Mouse (Mus musculus): ENCODE data around the gene Pgam1.
A peak's percentile ranks its signal among the peaks of the same experiment; 100 is the strongest.
"Not testable (repeated sequence)": the region's sequence is repeated elsewhere in the genome, so short reads cannot be mapped to it uniquely, and the experiment has no call there.

Pgam1 gene

DNA sequence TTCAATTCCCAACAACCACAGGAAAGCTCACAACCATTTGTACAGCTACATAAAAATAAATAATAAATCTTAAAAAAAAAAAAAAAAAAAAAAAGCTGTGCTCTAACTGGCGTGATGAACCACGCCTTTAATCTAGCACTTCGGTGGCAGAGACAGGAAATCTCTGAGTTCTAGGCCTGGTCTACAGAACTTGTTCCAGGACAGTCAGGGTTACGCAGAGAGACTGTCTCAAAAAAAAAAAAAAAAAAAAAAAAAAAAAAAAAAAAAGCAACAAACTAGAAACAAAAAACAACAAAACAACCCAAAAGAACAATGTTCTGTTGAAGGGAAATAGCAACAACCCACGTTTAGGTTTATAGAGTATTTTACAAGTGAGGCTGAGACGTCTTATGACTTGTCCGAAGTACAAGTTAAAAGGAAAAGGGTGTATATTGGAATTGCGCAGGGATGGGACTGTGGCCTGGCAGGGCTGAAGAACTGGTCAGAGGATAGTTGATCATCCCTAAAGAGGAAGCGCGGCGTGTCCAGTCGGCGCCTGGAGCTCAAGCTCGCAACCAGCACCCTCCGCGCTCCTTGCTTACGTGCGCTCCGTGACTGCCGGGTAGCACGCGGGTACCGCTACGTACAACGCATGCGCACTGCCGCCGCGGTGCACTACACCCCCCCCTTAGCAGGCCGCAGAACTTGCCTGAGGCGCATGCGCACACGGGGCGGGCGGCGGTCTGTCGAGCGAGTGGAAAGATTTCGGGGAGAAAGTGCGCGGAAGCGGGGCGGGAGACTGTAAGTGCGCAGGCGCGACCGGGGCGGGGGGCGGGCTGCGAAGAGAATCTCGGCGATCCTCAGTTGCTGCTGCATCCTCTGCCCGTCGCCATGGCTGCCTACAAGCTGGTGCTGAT lies at the start of gene Pgam1:
TSS of gene Pgam1 (plus strand) at position 746 of the 896 bp plus-strand sequence.
- DNase-seq (ENCODE audit: low spot score), result peak; percentile 100

DNA sequence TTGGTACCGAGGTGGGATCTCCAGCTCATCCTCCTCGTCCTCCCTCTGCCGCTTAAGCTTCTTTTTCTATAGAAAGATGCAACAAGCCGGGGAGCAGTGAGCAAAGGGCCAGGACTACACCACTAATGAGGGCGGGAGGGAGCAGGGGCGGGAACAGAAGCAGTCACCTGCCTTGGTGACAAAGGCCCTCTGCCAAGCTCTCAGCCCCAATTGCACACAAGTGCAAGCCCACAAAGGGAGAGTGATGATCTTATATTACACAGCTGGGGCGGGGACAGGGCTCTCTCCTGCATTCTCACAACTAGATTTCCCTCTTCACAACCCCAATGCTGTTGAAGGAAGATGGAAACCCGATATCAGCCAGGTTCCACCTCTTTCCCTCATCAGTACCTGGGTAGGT lies 45.0 kb upstream of the Pgam1 start:
- DNase-seq (ENCODE audit: low spot score), result no peak

DNA sequence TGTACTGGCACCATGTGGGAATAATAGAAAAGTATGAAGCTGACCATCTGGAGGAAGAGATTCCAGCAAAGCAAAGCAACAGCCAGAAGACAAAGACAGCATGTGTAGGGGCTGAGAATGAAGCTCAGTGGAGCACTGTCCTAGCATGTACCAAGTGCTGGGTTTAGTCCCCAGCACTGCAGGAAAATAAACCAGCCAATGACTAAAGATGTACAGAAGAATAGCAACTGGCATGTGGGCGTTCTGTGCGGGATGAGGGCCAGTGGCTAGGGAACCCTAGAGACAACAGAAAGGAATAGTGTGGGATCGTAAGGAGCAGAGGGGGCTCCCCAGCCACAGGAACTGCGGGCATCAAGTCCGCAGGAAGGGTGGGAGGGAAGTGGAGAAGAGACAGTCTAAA lies 42.4 kb upstream of the Pgam1 start:
- DNase-seq (ENCODE audit: low spot score), result no peak

DNA sequence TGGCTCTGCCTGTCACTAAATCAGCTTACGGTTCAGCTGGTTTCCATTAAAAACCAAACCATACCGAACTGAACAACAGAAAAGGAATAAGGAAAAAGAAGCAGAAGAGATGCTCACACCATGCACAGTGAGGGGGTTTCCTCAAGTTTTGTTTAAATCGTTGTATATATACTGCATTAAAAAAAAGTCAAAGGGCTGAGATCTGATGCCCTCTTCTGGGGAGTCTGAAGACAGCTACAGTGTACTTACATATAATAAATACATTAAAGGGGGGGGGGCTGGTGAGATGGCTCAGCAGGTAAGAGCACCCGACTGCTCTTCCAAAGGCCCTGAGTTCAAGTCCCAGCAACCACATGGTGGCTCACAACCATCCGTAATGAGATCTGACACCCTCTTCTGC lies 41.8 kb upstream of the Pgam1 start:
- DNase-seq (ENCODE audit: low spot score), result not testable (repeated sequence)

DNA sequence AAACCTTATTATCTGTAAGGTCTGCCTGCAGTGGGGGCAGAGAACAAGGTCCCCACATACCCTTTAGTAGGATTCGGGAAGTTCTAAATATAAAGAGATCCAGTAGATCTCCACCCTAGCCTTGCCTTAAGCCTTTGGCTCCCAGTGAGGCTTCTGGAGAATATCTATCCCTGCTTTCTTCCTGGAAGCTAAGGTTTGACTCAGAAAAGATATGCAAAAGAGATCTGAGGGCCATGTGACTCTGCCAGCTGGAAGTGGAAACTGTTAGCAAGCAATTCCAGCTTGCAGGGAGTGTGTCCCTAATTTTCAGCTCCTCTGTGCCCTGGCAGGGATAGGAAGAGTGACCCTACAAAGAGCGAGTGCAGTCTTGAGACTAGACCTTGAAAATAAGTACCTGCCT lies 39.4 kb upstream of the Pgam1 start:
- no peak for DNase-seq (ENCODE audit: low spot score)

- DNase-seq (ENCODE audit: low spot score), result no peak
These were observed 37.4 kb upstream of the Pgam1 start for GRCm38 (mm10) chr19:41874356-41874755.

DNA sequence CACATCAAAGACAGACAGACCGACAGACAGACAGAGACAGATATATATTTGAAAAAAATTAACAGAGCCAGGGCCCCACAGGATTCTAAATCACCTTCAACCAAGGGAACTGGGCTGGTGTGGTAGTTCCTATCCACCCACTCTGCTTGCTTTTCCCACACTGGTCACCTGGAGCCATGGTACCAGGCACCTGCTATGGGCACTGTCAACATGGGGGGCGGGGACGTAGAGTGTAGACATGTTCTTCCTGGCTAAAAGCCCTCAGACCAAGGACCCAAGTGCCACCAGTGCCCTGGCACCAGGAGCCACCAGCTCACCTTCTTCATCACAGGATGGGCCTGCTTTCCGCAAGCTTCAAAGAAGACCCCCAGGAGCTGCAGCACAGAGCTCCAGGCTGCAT lies 29.9 kb upstream of the Pgam1 start:
- DNase-seq (ENCODE audit: low spot score), result no peak

GRCm38 (mm10) chr19:41883882-41884281 lies 27.8 kb upstream of the Pgam1 start:
- no peak for DNase-seq (ENCODE audit: low spot score)

- no peak for DNase-seq (ENCODE audit: low spot score)
These were observed 23.5 kb upstream of the Pgam1 start for GRCm38 (mm10) chr19:41888191-41888590.

DNA sequence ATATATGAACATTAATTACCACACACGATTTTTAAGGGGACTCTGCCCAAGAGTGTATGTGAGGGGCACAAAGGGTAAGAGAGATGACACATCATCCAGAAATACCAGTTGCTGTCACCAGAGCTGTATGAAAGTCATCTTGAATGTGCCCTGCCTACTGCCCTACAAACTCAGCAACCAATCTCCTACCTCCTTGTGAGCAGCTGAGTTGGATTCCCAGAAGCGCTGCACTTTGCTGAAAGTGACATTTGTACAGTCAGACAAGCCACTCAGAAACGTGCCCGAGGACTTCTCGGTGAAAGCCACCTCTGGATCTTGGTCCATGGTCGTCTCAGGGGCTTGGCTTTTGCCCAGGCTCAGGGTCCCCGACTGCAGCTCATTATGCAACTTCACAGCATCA lies 16.8 kb upstream of the Pgam1 start:
- no peak for DNase-seq (ENCODE audit: low spot score)

DNA sequence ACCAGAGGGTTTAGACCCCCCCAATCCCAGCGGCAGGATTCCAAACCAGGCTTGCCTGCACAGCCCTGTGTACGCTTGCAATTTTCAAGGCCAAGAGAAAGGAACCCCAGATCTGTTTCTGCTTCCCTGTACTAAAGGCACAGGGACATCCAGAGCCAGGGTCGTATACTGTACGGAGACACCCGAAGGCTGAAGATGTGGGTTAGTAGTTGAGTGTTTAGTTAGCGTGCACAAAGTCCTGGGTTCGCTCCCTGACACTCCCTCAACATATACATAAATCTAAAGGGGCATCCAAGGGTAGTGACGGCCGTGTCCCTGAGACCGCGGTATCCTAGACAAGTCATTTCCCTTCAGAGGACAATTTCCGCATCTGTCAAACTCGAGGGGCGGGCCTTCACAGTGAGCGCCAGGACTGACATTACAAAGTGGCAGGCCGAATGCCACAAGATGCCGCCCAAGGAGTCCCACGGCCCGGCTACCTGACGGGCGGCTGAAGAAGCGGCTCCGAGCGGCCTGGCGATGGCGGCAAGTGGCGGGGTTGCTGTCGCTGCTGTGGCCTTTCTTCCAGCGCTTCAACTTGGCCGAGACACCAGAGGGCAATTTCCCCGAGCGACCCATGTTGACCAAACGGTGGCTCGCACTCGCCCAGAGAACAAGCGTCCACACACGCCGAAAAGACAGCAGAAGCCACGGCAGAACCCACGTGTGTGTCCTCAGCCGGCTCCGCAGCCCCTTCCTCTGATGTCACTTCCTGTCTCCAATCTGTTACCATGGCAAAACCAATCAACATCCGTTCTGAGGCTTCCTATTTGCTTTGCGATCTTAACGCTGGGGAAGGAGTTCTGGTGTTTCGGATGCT lies 16.0 kb upstream of the Pgam1 start, which contains the start of gene Rrp12:
TSS of gene Rrp12 (minus strand) at position 714 of the 859 bp plus-strand sequence.
- peak; percentile 94 for DNase-seq (ENCODE audit: low spot score)

GRCm38 (mm10) chr19:41896319-41896711 lies 15.4 kb upstream of the Pgam1 start:
- DNase-seq (ENCODE audit: low spot score), result no peak

DNA sequence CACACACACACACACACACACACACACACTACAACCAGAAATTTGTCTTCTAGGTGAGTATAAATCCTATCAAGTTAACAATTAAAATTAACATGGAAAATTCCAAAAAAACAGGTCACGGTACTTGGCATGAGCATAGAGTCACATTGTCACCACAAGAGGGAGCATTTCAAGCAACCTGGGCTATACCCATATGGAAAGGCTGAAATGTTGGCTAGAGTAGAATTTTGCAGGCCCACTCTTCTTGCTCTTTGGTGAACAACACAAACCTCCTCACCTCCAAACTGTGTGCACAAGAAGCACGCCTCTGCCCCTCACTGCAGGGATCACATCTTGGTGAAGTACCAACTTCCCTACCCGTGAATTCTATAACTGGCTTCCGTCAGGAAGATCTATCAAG lies 12.9 kb upstream of the Pgam1 start:
- DNase-seq (ENCODE audit: low spot score), result peak; percentile 64

DNA sequence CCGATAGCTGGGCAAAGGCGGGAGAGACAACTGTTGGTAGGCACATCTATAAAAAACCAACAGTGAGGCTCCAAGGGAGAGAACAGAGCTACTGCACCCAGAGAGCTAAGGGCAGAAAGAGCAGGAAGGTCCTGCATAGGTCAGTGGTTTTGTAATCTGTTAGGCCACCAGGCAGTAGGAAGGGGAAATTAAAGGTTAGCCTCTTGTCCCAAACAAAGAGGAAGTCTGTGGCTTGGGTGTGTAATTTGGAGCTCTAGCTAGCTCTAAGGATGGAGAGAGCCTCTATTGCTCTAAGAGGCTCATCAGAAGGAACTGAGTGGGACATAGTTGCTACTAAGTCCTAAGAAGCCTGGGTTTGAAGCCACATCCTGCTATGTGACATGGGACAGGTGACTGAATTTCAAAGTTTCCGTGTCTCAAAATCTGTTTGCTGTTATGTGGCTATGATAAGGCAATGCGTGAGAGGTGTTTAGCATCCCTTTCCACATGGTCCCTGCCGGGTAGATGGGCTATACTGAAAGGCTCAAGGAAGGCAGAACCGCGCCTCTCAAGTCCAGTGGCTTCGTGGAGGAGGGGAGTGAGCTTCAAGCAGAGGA lies 11.1 kb upstream of the Pgam1 start:
- DNase-seq (ENCODE audit: low spot score), result no peak

GRCm38 (mm10) chr19:41901696-41902095 lies 10.0 kb upstream of the Pgam1 start:
- DNase-seq (ENCODE audit: low spot score), result no peak

- no peak for DNase-seq (ENCODE audit: low spot score)
These were observed 8.7 kb upstream of the Pgam1 start for GRCm38 (mm10) chr19:41902848-41903593.

GRCm38 (mm10) chr19:41905246-41905645 lies 6.5 kb upstream of the Pgam1 start:
- DNase-seq (ENCODE audit: low spot score), result no peak

- DNase-seq (ENCODE audit: low spot score), result no peak
These were observed 5.2 kb upstream of the Pgam1 start for GRCm38 (mm10) chr19:41906311-41907078.

GRCm38 (mm10) chr19:41907079-41907760 lies 4.5 kb upstream of the Pgam1 start:
- peak; percentile 49 for DNase-seq (ENCODE audit: low spot score)

- peak; percentile 53 for DNase-seq (ENCODE audit: low spot score)
These were observed 3.0 kb upstream of the Pgam1 start for GRCm38 (mm10) chr19:41908736-41909135.
